Mouse (Mus musculus): ENCODE measurements around the gene Frmd4a. TPM values are rescaled to one million over a fixed set of nuclear protein-coding genes. Genes with fewer than 3 reads are reported as not detected.

Frmd4a gene
- polyA plus RNA-seq, 1 experiment from 2014 or later: 16.0 TPM

DNA sequence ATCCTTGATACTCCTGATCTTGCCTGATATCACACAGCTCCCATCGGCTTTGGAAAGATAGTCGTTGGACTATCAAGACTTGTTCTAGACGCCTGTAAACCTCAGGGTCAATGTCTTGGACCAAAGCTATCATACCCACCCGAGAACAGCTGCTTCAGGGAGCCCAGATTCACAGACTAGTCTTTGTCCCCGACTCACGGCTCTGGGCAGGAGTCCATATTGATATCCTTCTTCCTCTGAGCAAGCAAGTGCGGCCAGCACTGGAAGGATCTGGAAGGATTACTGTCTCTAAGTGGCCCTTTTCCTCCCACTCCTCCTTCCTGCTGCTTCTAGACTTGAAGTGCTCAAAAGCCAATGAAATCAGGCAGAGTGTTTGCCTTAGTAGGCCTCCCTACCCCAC, 575.1 kb downstream of the Frmd4a start:
- Histone ChIP-seq H3K9ac (no peak overlapping the region), H3K4me1 (replicated peaks) (peaks cover 16% of the 10 kb centered on the region)

GRCm38 (mm10) chr2:4593433-4593832, 575.9 kb downstream of the Frmd4a start:
- H3K9ac ChIP-seq: no peak overlapping the region
- no peak overlapping the region for H3K4me3 ChIP-seq (replicated peaks)
- H3K36me3 ChIP-seq (replicated peaks): peaks cover 100% of the 10 kb centered on the region
- no peaks in the 10 kb centered on the region for H3K27me3 ChIP-seq
- H3K27ac ChIP-seq (replicated peaks): no peak overlapping the region
- H3K4me1 ChIP-seq (replicated peaks): peaks cover 16% of the 10 kb centered on the region
- ATAC-seq (ENCODE audit: insufficient read depth): peak; percentile 73
- no peaks in the 10 kb centered on the region for H3K9me3 ChIP-seq (replicated peaks)
- 14% methylated on average over 9 of the region's 9 CpGs for WGBS (ENCODE audit: insufficient replicate concordance)
- H3K4me2 ChIP-seq: no peak overlapping the region

More for the DNA sequence above, 575.1 kb downstream of the Frmd4a start:
- Histone ChIP-seq H3K27me3 (no peaks in the 10 kb centered on the region), H3K4me2 (no peak overlapping the region), H3K4me3 (replicated peaks) (no peak overlapping the region), H3K27ac (replicated peaks) (0 out of 2 replicates have a peak overlapping the region, but pooled peaks have one; percentile 8), H3K9me3 (replicated peaks) (no peaks in the 10 kb centered on the region), H3K36me3 (replicated peaks) (peaks cover 100% of the 10 kb centered on the region)
- 80% methylated on average over 7 of the region's 7 CpGs for WGBS (ENCODE audit: insufficient replicate concordance)
- ATAC-seq (ENCODE audit: insufficient read depth): 0 out of 2 replicates have a peak, but pooled peaks have one; percentile 4

- H3K9ac ChIP-seq: no peak overlapping the region
- H3K4me2 ChIP-seq: no peak overlapping the region
- no peak for ATAC-seq (ENCODE audit: insufficient read depth)
- H3K36me3 ChIP-seq (replicated peaks): peaks cover 100% of the 10 kb centered on the region
- 85% methylated on average over 3 of the region's 3 CpGs for WGBS (ENCODE audit: insufficient replicate concordance)
- H3K27ac ChIP-seq (replicated peaks): no peak overlapping the region
- no peaks in the 10 kb centered on the region for H3K27me3 ChIP-seq
- no peaks in the 10 kb centered on the region for H3K9me3 ChIP-seq (replicated peaks)
- peaks cover 16% of the 10 kb centered on the region for H3K4me1 ChIP-seq (replicated peaks)
- H3K4me3 ChIP-seq (replicated peaks): no peak overlapping the region
Measured at GRCm38 (mm10) chr2:4593878-4594387, 576.4 kb downstream of the Frmd4a start.

- no peak overlapping the region for H3K27ac ChIP-seq (replicated peaks)
- no peaks in the 10 kb centered on the region for H3K27me3 ChIP-seq
- H3K4me3 ChIP-seq (replicated peaks): no peak overlapping the region
- no peak for ATAC-seq (ENCODE audit: insufficient read depth)
- H3K4me2 ChIP-seq: no peak overlapping the region
- H3K36me3 ChIP-seq (replicated peaks): peaks cover 100% of the 10 kb centered on the region
- H3K9me3 ChIP-seq (replicated peaks): no peaks in the 10 kb centered on the region
- WGBS (ENCODE audit: insufficient replicate concordance): 93% methylated on average over 7 of the region's 7 CpGs
- H3K4me1 ChIP-seq (replicated peaks): peaks cover 16% of the 10 kb centered on the region
- H3K9ac ChIP-seq: no peak overlapping the region
Measured at GRCm38 (mm10) chr2:4596992-4597391, 579.5 kb downstream of the Frmd4a start.

DNA sequence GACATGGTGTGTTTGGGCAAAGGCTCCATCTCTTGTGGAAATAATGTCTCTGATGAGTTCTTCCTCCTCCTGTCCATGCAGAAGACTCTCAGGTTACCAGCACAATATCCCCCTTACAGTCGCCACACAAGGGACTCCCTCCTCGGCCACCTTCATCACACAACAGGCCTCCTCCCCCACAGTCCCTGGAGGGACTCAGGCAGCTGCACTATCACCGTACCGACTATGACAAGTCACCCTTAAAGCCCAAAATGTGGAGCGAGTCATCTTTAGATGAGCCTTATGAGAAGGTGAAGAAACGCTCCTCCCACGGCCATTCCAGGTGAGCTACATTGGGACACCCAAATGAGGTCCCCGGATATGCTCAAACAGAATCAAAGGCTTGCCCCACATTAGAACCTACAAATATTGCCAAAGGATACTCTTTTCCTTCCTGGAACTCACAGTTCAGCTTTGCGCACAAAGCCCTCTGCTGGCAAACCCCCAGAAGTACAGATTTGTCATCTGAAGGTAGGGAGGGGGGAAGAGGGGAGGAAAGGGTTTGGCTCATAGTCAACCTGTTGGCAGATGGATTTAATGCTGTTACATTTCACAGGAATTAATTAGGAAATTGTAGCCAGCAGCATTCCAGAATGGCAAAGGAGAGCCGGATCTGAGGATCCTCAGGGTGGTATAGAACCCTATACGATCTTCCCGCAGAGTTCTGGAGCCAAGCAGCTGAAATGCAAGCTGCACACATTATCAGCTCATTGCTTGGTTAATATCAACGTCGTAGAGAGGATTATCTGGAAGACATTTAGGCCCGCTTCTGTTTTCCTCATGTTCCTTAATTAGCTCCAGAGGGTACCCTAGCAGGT, 583.7 kb downstream of the Frmd4a start:
- no peaks in the 10 kb centered on the region for H3K27me3 ChIP-seq
- H3K36me3 ChIP-seq (replicated peaks): peaks cover 99% of the 10 kb centered on the region
- H3K27ac ChIP-seq (replicated peaks): no peak overlapping the region
- 73% methylated on average over 15 of the region's 15 CpGs for WGBS (ENCODE audit: insufficient replicate concordance)
- H3K4me3 ChIP-seq (replicated peaks): no peak overlapping the region
- no peak for ATAC-seq (ENCODE audit: insufficient read depth)
- H3K4me2 ChIP-seq: no peak overlapping the region
- no peaks in the 10 kb centered on the region for H3K4me1 ChIP-seq (replicated peaks)
- no peak overlapping the region for H3K9ac ChIP-seq
- H3K9me3 ChIP-seq (replicated peaks): no peaks in the 10 kb centered on the region

- Histone ChIP-seq H3K4me1 (replicated peaks) (no peaks in the 10 kb centered on the region), H3K27ac (replicated peaks) (no peak overlapping the region), H3K9ac (no peak overlapping the region), H3K36me3 (replicated peaks) (peaks cover 99% of the 10 kb centered on the region), H3K4me3 (replicated peaks) (no peak overlapping the region), H3K4me2 (no peak overlapping the region), H3K27me3 (no peaks in the 10 kb centered on the region), H3K9me3 (replicated peaks) (no peaks in the 10 kb centered on the region)
- ATAC-seq (ENCODE audit: insufficient read depth): no peak
- 92% methylated on average over 33 of the region's 33 CpGs for WGBS (ENCODE audit: insufficient replicate concordance)
Measured at GRCm38 (mm10) chr2:4603361-4603945, 585.9 kb downstream of the Frmd4a start.

DNA sequence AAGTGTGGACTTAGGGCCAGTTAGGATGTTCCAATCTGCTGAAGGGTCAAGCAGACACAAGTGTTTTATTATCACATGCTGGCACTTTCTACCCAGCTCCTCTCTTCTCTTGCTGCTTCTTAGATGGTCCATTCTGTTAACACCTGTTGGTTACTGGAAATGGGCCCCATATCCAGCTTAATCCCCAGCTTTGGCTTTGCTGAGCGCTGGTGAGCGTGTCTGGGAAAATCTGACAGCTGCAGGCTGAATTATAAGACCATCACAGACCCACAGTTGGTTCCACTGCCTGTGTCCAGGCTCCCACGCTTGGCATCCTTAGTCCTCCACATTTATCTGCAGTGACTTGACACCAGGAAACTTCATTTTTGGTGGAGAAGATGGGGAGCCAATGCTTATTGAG, 589.0 kb downstream of the Frmd4a start:
- Histone ChIP-seq H3K9me3 (replicated peaks) (no peaks in the 10 kb centered on the region), H3K27ac (replicated peaks) (no peak overlapping the region), H3K27me3 (no peaks in the 10 kb centered on the region), H3K36me3 (replicated peaks) (peaks cover 99% of the 10 kb centered on the region), H3K4me1 (replicated peaks) (no peaks in the 10 kb centered on the region), H3K9ac (no peak overlapping the region), H3K4me2 (no peak overlapping the region), H3K4me3 (replicated peaks) (no peak overlapping the region)
- WGBS (ENCODE audit: insufficient replicate concordance): 90% methylated on average over 3 of the region's 3 CpGs
- ATAC-seq (ENCODE audit: insufficient read depth): no peak

GRCm38 (mm10) chr2:4608253-4608652, 590.7 kb downstream of the Frmd4a start:
- no peaks in the 10 kb centered on the region for H3K27me3 ChIP-seq
- no peak overlapping the region for H3K27ac ChIP-seq (replicated peaks)
- no peak overlapping the region for H3K9ac ChIP-seq
- H3K9me3 ChIP-seq (replicated peaks): no peaks in the 10 kb centered on the region
- H3K4me2 ChIP-seq: no peak overlapping the region
- no peaks in the 10 kb centered on the region for H3K4me1 ChIP-seq (replicated peaks)
- no peak overlapping the region for H3K4me3 ChIP-seq (replicated peaks)
- ATAC-seq (ENCODE audit: insufficient read depth): no peak
- peaks cover 99% of the 10 kb centered on the region for H3K36me3 ChIP-seq (replicated peaks)
- WGBS (ENCODE audit: insufficient replicate concordance): 87% methylated on average over 3 of the region's 3 CpGs

DNA sequence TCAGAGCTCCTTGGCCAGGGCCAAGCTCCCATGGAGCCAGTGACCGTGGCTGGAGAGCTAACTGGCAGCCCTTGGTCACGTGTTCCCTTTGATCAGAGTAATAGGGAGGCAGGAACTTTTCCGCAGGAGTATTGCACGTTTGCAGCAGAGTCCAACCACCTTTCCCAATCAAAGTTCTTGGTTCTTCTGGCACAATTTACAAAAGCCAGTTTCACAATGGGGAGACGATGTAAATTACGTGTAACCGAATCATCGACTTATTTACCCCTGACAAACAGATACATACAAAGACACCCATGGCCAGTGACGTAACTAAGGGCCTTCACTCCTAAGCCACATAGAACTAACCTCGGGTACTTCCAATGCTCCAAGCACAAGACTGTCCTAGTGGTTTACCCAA, 591.9 kb downstream of the Frmd4a start:
- Histone ChIP-seq H3K9ac (no peak overlapping the region), H3K36me3 (replicated peaks) (peaks cover 96% of the 10 kb centered on the region), H3K9me3 (replicated peaks) (no peaks in the 10 kb centered on the region), H3K27me3 (no peaks in the 10 kb centered on the region), H3K4me3 (replicated peaks) (no peak overlapping the region), H3K4me1 (replicated peaks) (no peaks in the 10 kb centered on the region), H3K27ac (replicated peaks) (no peak overlapping the region), H3K4me2 (no peak overlapping the region)
- WGBS (ENCODE audit: insufficient replicate concordance): 85% methylated on average over 10 of the region's 10 CpGs
- ATAC-seq (ENCODE audit: insufficient read depth): peak; percentile 50; the same call in 1 of the 2 replicates

DNA sequence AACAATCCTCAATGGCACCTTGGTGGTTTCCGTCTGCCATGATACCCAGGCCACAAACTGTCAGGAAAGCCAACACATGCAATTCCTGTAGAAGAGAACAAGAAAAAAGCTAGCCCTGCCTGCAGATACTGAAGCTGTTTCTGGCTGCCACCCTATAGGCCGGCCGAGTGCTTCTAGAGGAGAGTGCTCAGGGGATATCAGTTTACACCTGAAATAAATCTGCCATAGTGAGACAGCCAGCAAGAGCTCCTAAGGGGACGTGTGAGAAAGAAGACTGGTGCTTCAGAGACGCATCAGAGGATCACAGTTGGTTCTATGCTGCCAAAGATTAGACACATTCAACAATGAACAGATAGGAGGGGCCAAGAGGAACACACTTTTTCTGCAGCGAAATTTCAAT, 593.8 kb downstream of the Frmd4a start:
- Histone ChIP-seq H3K4me3 (replicated peaks) (no peak overlapping the region), H3K9ac (no peak overlapping the region), H3K4me2 (no peak overlapping the region), H3K27ac (replicated peaks) (no peak overlapping the region), H3K9me3 (replicated peaks) (no peaks in the 10 kb centered on the region), H3K27me3 (no peaks in the 10 kb centered on the region), H3K36me3 (replicated peaks) (peaks cover 85% of the 10 kb centered on the region), H3K4me1 (replicated peaks) (no peaks in the 10 kb centered on the region)
- no peak for ATAC-seq (ENCODE audit: insufficient read depth)
- 83% methylated on average over 6 of the region's 6 CpGs for WGBS (ENCODE audit: insufficient replicate concordance)

- Histone ChIP-seq H3K9me3 (replicated peaks) (no peaks in the 10 kb centered on the region), H3K4me1 (replicated peaks) (no peaks in the 10 kb centered on the region), H3K36me3 (replicated peaks) (peaks cover 81% of the 10 kb centered on the region), H3K9ac (no peak overlapping the region), H3K27me3 (no peaks in the 10 kb centered on the region), H3K27ac (replicated peaks) (no peak overlapping the region), H3K4me3 (replicated peaks) (no peak overlapping the region), H3K4me2 (no peak overlapping the region)
- 83% methylated on average over 10 of the region's 10 CpGs for WGBS (ENCODE audit: insufficient replicate concordance)
- no peak for ATAC-seq (ENCODE audit: insufficient read depth)
Measured at GRCm38 (mm10) chr2:4611704-4612103, 594.2 kb downstream of the Frmd4a start.

Data from liver, embryonic 15.5 days (tissue).